Mouse (Mus musculus) neural tube, embryonic 11.5 days (tissue): ENCODE measurements at regions not wholly inside any gene's neighbourhood (a gene's known extent, or its start where the extent isn't known, plus 50 kb on each side); places are given as distances from the start of the nearest gene placed in this dataset.
A peak's percentile ranks its signal among the peaks of the same experiment; 100 is the strongest.

ENCODE experiments used
- ATAC-seq: fragments of 200-750 bp; cut with Nextera tagmentation; 2 replicates; pipeline ENCODE4 v1.8.0; 2017; ENCODE audit warnings: moderate number of reproducible peaks, mild to moderate bottlenecking, moderate TSS enrichment, moderate library complexity; ENCODE audit not compliant: insufficient read depth, low FRiP score, low TSS enrichment
- DNase-seq: peaks from one replicate; pipeline ENCODE4 v3.0.0-alpha.2; 2015; ENCODE audit warnings: low spot score
- H3K27ac ChIP-seq: fragments of 300-500 bp; sonication (generic); 2 replicates; pipeline ENCODE4 v1.5.1; 2014; ENCODE audit warnings: low read depth, mild to moderate bottlenecking, low read length
- H3K27me3 ChIP-seq: fragments of 300-500 bp; sonication (generic); 2 replicates; pipeline ENCODE4 v1.6.1; 2014; ENCODE audit warnings: mild to moderate bottlenecking, low read length, mixed read lengths; ENCODE audit not compliant: control insufficient read depth, insufficient read depth
- H3K36me3 ChIP-seq: fragments of 300-500 bp; sonication (generic); 2 replicates; pipeline ENCODE4 v1.6.1; 2014; ENCODE audit warnings: mild to moderate bottlenecking, low read length, moderate library complexity, mixed read lengths; ENCODE audit not compliant: control insufficient read depth, insufficient read depth
- H3K4me1 ChIP-seq: fragments of 300-500 bp; sonication (generic); 2 replicates; pipeline ENCODE4 v1.6.1; 2014; ENCODE audit warnings: low read length, mixed read lengths; ENCODE audit not compliant: control insufficient read depth, insufficient read depth
- H3K4me2 ChIP-seq: fragments of 300-500 bp; sonication (generic); 2 replicates; pipeline ENCODE4 v1.6.1; 2014; ENCODE audit warnings: low read depth, mild to moderate bottlenecking, moderate library complexity
- H3K4me3 ChIP-seq: fragments of 300-500 bp; sonication (generic); 2 replicates; pipeline ENCODE4 v1.5.1; 2014; ENCODE audit warnings: low read depth, low read length
- H3K9ac ChIP-seq: fragments of 300-500 bp; sonication (generic); 2 replicates; pipeline ENCODE4 v1.6.1; 2014; ENCODE audit warnings: mild to moderate bottlenecking, low read length
- H3K9me3 ChIP-seq: fragments of 300-500 bp; sonication (generic); 2 replicates; pipeline ENCODE4 v1.6.1; 2016; ENCODE audit warnings: low read length; ENCODE audit not compliant: control insufficient read depth
- WGBS: fragments of 180-500 bp; shearing (Covaris S2); extraction: QIAGEN DNeasy Blood & Tissue Kit; methylation state at CpG from one replicate; pipeline ENCODE4 v1.1.7; 2014; 5-methylcytosine and 5-hydroxymethylcytosine counted together

GRCm38 (mm10) chr10:118765544-118766441 lies 104.2 kb downstream of the Dyrk2 start:
- 70% methylated on average over 14 of the region's 14 CpGs for WGBS

GRCm38 (mm10) chr10:118766826-118767225 lies 103.2 kb downstream of the Dyrk2 start:
- H3K27ac ChIP-seq = no peak overlapping the region
- no peaks in the 10 kb centered on the region for H3K9me3 ChIP-seq
- no peaks in the 10 kb centered on the region for H3K4me1 ChIP-seq
- no peak overlapping the region for H3K4me2 ChIP-seq
- no peak for ATAC-seq
- no peak for DNase-seq
- no peak overlapping the region for H3K4me3 ChIP-seq
- no peaks in the 10 kb centered on the region for H3K36me3 ChIP-seq
- 87% methylated on average over 7 of the region's 7 CpGs for WGBS
- H3K9ac ChIP-seq = no peak overlapping the region
- no peaks in the 10 kb centered on the region for H3K27me3 ChIP-seq

More at GRCm38 (mm10) chr10:118765544-118766441, 104.2 kb downstream of the Dyrk2 start:
- H3K4me1 ChIP-seq = no peaks in the 10 kb centered on the region
- H3K4me3 ChIP-seq = no peak overlapping the region
- no peak overlapping the region for H3K9ac ChIP-seq
- no peak overlapping the region for H3K4me2 ChIP-seq
- no peaks in the 10 kb centered on the region for H3K9me3 ChIP-seq
- no peaks in the 10 kb centered on the region for H3K36me3 ChIP-seq
- DNase-seq (no peak), ATAC-seq (no peak)
- H3K27me3 ChIP-seq = no peaks in the 10 kb centered on the region
- H3K27ac ChIP-seq = no peak overlapping the region

- no peak for ATAC-seq
- Histone ChIP-seq H3K4me1 (no peaks in the 10 kb centered on the region), H3K4me2 (no peak overlapping the region), H3K4me3 (no peak overlapping the region), H3K27me3 (no peaks in the 10 kb centered on the region), H3K27ac (no peak overlapping the region), H3K9ac (no peak overlapping the region), H3K9me3 (no peaks in the 10 kb centered on the region), H3K36me3 (no peaks in the 10 kb centered on the region)
- 94% methylated on average over 4 of the region's 4 CpGs for WGBS
- no peak for DNase-seq
Measured at GRCm38 (mm10) chr10:118769751-118770150, 100.3 kb downstream of the Dyrk2 start.

GRCm38 (mm10) chr10:118778656-118779055 lies 91.4 kb downstream of the Dyrk2 start:
- WGBS = 94% methylated on average over 10 of the region's 10 CpGs
- H3K27ac ChIP-seq = no peak overlapping the region
- ATAC-seq (no peak), DNase-seq (no peak)
- H3K4me3 ChIP-seq = no peak overlapping the region
- H3K9ac ChIP-seq = no peak overlapping the region
- H3K4me1 ChIP-seq = no peaks in the 10 kb centered on the region
- H3K36me3 ChIP-seq = no peaks in the 10 kb centered on the region
- H3K27me3 ChIP-seq = no peaks in the 10 kb centered on the region
- no peak overlapping the region for H3K4me2 ChIP-seq
- H3K9me3 ChIP-seq = no peaks in the 10 kb centered on the region

- Histone ChIP-seq H3K27ac (no peak overlapping the region), H3K4me3 (no peak overlapping the region), H3K27me3 (no peaks in the 10 kb centered on the region), H3K9ac (no peak overlapping the region), H3K4me2 (no peak overlapping the region), H3K36me3 (no peaks in the 10 kb centered on the region), H3K9me3 (no peaks in the 10 kb centered on the region), H3K4me1 (no peaks in the 10 kb centered on the region)
- no peak for ATAC-seq
- DNase-seq = no peak
- 89% methylated on average over 10 of the region's 10 CpGs for WGBS
Measured at GRCm38 (mm10) chr10:118780831-118781569, 89.0 kb downstream of the Dyrk2 start.

- no peaks in the 10 kb centered on the region for H3K27me3 ChIP-seq
- H3K4me3 ChIP-seq = no peak overlapping the region
- no peak overlapping the region for H3K9ac ChIP-seq
- no peaks in the 10 kb centered on the region for H3K4me1 ChIP-seq
- 82% methylated on average over 10 of the region's 10 CpGs for WGBS
- ATAC-seq (no peak), DNase-seq (peak; percentile 30)
- no peaks in the 10 kb centered on the region for H3K36me3 ChIP-seq
- H3K9me3 ChIP-seq = no peaks in the 10 kb centered on the region
- no peak overlapping the region for H3K27ac ChIP-seq
- no peak overlapping the region for H3K4me2 ChIP-seq
Measured at GRCm38 (mm10) chr10:118781811-118782232, 88.2 kb downstream of the Dyrk2 start.

GRCm38 (mm10) chr10:118782646-118783045 lies 87.4 kb downstream of the Dyrk2 start:
- 78% methylated on average over 6 of the region's 6 CpGs for WGBS
- ATAC-seq = no peak
- Histone ChIP-seq H3K4me3 (no peak overlapping the region), H3K9ac (no peak overlapping the region), H3K27ac (no peak overlapping the region), H3K27me3 (no peaks in the 10 kb centered on the region), H3K9me3 (no peaks in the 10 kb centered on the region), H3K4me2 (no peak overlapping the region), H3K36me3 (no peaks in the 10 kb centered on the region), H3K4me1 (no peaks in the 10 kb centered on the region)
- DNase-seq = no peak

- 85% methylated on average over 8 of the region's 8 CpGs for WGBS
- no peak for ATAC-seq
Measured at GRCm38 (mm10) chr10:118787280-118787690, 82.7 kb downstream of the Dyrk2 start.

More at GRCm38 (mm10) chr10:118787280-118787690, 82.7 kb downstream of the Dyrk2 start:
- Histone ChIP-seq H3K27me3 (no peaks in the 10 kb centered on the region), H3K9me3 (no peaks in the 10 kb centered on the region), H3K4me2 (no peak overlapping the region), H3K27ac (no peak overlapping the region), H3K36me3 (no peaks in the 10 kb centered on the region), H3K9ac (no peak overlapping the region), H3K4me1 (no peaks in the 10 kb centered on the region), H3K4me3 (no peak overlapping the region)
- no peak for DNase-seq
